Comparison of ENCODE assay signal across 7 mouse cellular contexts in genomic region chr11:98265039-98265438, GRCm38 (mm10).
A peak's percentile ranks its signal among the peaks of the same experiment; 100 is the strongest.
DNase-seq lines count a peak whose midpoint lies in the region; ATAC-seq and TF ChIP-seq lines count a peak whose summit lies in the region.

No protein-coding gene starts in this region.

- H3K4me2 ChIP-seq in heart, embryonic 12.5 days, result no peak overlapping the region

- no peak overlapping the region for H3K4me3 ChIP-seq in heart, embryonic 12.5 days

- WGBS in heart, embryonic 12.5 days, result 5% methylated on average over 2 of the region's 2 CpGs

- 0 out of 2 replicates have a peak overlapping the region, but pooled peaks have one; percentile 33 for H3K9ac ChIP-seq in heart, embryonic 12.5 days

- H3K27ac ChIP-seq in heart, embryonic 12.5 days (ENCODE audit: poor library complexity, severe bottlenecking), result no peak overlapping the region

- H3K9me3 ChIP-seq in heart, embryonic 12.5 days (replicated peaks), result no peaks in the 10 kb centered on the region

- ATAC-seq in heart, embryonic 12.5 days (ENCODE audit: insufficient number of reproducible peaks, low FRiP score), result no peak

- no peaks in the 10 kb centered on the region for H3K27me3 ChIP-seq in heart, embryonic 12.5 days (replicated peaks)

- H3K36me3 ChIP-seq in heart, embryonic 12.5 days, result peaks cover 59% of the 10 kb centered on the region

- peak; percentile 91 for DNase-seq in NIH3T3 (ENCODE audit: low read depth)
- peak; percentile 90 for DNase-seq in brain, embryonic 14.5 days (ENCODE audit: low read depth)
- peak; percentile 46 for DNase-seq in fibroblast of lung, adult 2 months (ENCODE audit: low read depth)
- peak; percentile 86 for DNase-seq in layer of hippocampus, adult 9-10 months (ENCODE audit: low spot score)
- peak; percentile 51 to 82 for DNase-seq in lung, postnatal 4 days
- DNase-seq in spleen, adult 18-20 months, result peak; percentile 40 to 77

- TF ChIP-seq POLR2A in brain, embryonic 14.5 days (IDR thresholded peaks at IDR 0.05; ENCODE audit: borderline replicate concordance, extremely low read depth, insufficient read depth, insufficient read length, poor library complexity, severe bottlenecking), result no peak

- TF ChIP-seq CTCF in brain, embryonic 14.5 days (IDR thresholded peaks at IDR 0.05; ENCODE audit: borderline replicate concordance, extremely low read depth, insufficient read depth, insufficient read length), result peak; percentile 90

- H3K4me1 ChIP-seq in heart, embryonic 12.5 days (replicated peaks), result peaks cover 3% of the 10 kb centered on the region; the same call in 1 of the 2 replicates
